Mouse (Mus musculus) heart, embryonic 11.5 days (tissue): ENCODE measurements around the gene Uba52. TPM values are rescaled to one million over a fixed set of nuclear protein-coding genes. Genes with fewer than 3 reads are reported as not detected.

Source experiments
- ATAC-seq: fragments of 200-750 bp; cut with Nextera tagmentation; replicated peaks from 2 replicates; pipeline ENCODE4 v1.8.0; 2017; ENCODE audit warnings: moderate library complexity; ENCODE audit not compliant: insufficient number of reproducible peaks, low FRiP score, low TSS enrichment
- H3K27ac ChIP-seq: fragments of 300-500 bp; sonication (generic); 2 replicates; pipeline ENCODE4 v1.5.1; 2014; ENCODE audit warnings: mild to moderate bottlenecking, low read depth, low read length
- H3K27me3 ChIP-seq: fragments of 300-500 bp; sonication (generic); 2 replicates; pipeline ENCODE4 v1.6.1; 2014; ENCODE audit warnings: mild to moderate bottlenecking, low read length, mixed read lengths; ENCODE audit not compliant: control insufficient read depth, insufficient read depth
- H3K36me3 ChIP-seq: fragments of 300-500 bp; sonication (generic); 2 replicates; pipeline ENCODE4 v1.6.1; 2014; ENCODE audit warnings: mild to moderate bottlenecking, low read length, moderate library complexity, mixed read lengths; ENCODE audit not compliant: control insufficient read depth, insufficient read depth
- H3K4me1 ChIP-seq: fragments of 300-500 bp; sonication (generic); 2 replicates; pipeline ENCODE4 v1.6.1; 2014; ENCODE audit warnings: low read length; ENCODE audit not compliant: control insufficient read depth, insufficient read depth
- H3K4me2 ChIP-seq: fragments of 300-500 bp; sonication (generic); 2 replicates; pipeline ENCODE4 v1.6.1; 2014; ENCODE audit warnings: mild to moderate bottlenecking, moderate library complexity
- H3K4me3 ChIP-seq: fragments of 300-500 bp; sonication (generic); 2 replicates; pipeline ENCODE4 v1.5.1; 2014; ENCODE audit warnings: low read depth, low read length
- H3K9ac ChIP-seq: fragments of 300-500 bp; sonication (generic); 2 replicates; pipeline ENCODE4 v1.6.1; 2014; ENCODE audit warnings: mild to moderate bottlenecking, low read depth, low read length, moderate library complexity
- H3K9me3 ChIP-seq: fragments of 300-500 bp; sonication (generic); replicated peaks from 2 replicates; pipeline ENCODE4 v1.6.1; 2016; ENCODE audit warnings: low read length; ENCODE audit not compliant: control insufficient read depth
- WGBS: fragments of 180-500 bp; shearing (Covaris S2); extraction: QIAGEN DNeasy Blood & Tissue Kit; methylation state at CpG from one replicate; pipeline ENCODE4 v1.1.7; 2014; ENCODE audit not compliant: insufficient replicate concordance; 5-methylcytosine and 5-hydroxymethylcytosine counted together
- polyA plus RNA-seq: library from polyadenylated mRNA; unstranded; fragments of >200 nt; fragmentation: Nextera tagmentation; extraction: Ambion mirVana; gene quantifications from 2 replicates; pipeline ENCODE4 v1.2.1, GENCODE M21; 2014

Uba52 gene
- polyA plus RNA-seq, 1 experiment from 2014 or later, result 827 TPM

- H3K4me2 ChIP-seq, result no peak overlapping the region
- H3K9me3 ChIP-seq, result no peaks in the 10 kb centered on the region
- peaks cover 46% of the 10 kb centered on the region for H3K4me1 ChIP-seq
- no peak for ATAC-seq
- H3K27ac ChIP-seq, result no peak overlapping the region
- H3K4me3 ChIP-seq, result no peak overlapping the region
- H3K27me3 ChIP-seq, result no peaks in the 10 kb centered on the region
- no peaks in the 10 kb centered on the region; the same call in 1 of the 2 replicates for H3K36me3 ChIP-seq
- no peak overlapping the region for H3K9ac ChIP-seq
- 93% methylated on average over 6 of the region's 6 CpGs for WGBS
Measured at GRCm38 (mm10) chr8:70464162-70464561, 46.4 kb downstream of the Uba52 start.

GRCm38 (mm10) chr8:70463306-70463705 lies 47.3 kb downstream of the Uba52 start:
- Histone ChIP-seq H3K4me2 (no peak overlapping the region), H3K9ac (no peak overlapping the region), H3K4me1 (peaks cover 38% of the 10 kb centered on the region), H3K27me3 (no peaks in the 10 kb centered on the region), H3K36me3 (no peaks in the 10 kb centered on the region; the same call in 1 of the 2 replicates), H3K4me3 (no peak overlapping the region), H3K9me3 (no peaks in the 10 kb centered on the region), H3K27ac (no peak overlapping the region)
- 71% methylated on average over 4 of the region's 4 CpGs for WGBS
- no peak for ATAC-seq

DNA sequence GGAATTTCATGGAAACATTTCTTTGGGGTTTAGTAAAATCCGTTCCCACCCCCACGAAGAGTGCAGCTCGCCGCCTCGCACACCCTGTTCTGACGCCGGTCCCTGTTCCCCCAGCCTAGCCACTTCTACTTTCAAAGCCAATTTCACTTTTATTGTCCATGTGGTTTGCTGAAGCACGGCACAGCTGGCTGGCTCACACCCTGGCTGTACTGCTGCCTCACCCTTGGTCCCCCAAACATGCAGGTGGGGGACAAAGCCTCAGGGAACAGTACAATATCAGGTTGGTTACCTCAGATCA lies 48.1 kb downstream of the Uba52 start:
- 90% methylated on average over 8 of the region's 8 CpGs for WGBS
- Histone ChIP-seq H3K4me1 (peaks cover 30% of the 10 kb centered on the region), H3K27me3 (no peaks in the 10 kb centered on the region), H3K4me2 (no peak overlapping the region), H3K36me3 (no peaks in the 10 kb centered on the region; the same call in 1 of the 2 replicates), H3K4me3 (no peak overlapping the region), H3K27ac (no peak overlapping the region), H3K9ac (no peak overlapping the region), H3K9me3 (no peaks in the 10 kb centered on the region)
- ATAC-seq, result no peak

DNA sequence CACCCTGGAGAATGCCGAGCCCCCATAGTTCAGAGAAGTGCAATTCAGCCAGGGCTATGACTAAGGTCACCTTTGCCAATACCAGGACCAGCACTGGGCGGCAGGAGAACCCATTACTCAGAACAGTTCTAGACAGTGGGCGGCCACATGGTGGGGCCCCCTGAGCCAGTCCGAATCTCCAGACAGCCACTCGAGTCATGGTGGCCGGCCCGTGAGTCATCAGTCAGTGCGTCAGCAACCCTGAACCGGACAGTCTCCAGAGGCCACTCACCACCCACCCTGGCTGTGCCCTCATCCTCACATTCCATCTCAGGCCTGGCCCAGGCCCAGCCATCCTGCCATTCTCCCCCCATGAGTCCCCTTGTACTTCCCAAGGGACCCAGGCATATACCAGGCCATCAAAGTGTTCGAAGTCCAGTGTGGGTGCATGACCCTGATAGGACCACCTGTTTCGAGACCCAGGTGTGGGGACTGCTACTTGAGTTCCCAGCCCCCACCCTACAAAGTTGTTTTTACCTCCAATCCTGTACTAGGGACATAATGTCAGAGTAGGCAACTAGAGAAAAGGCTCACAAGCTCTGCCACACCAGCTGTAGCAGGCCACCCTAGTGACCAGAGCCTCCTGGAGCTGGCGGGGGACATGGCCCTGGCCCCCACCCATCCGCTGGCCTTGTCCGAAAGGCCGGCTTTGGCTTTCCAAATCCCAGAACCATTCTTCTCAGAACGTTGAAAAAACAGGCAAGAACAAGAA lies 48.7 kb downstream of the Uba52 start:
- no peak overlapping the region for H3K27ac ChIP-seq

DNA sequence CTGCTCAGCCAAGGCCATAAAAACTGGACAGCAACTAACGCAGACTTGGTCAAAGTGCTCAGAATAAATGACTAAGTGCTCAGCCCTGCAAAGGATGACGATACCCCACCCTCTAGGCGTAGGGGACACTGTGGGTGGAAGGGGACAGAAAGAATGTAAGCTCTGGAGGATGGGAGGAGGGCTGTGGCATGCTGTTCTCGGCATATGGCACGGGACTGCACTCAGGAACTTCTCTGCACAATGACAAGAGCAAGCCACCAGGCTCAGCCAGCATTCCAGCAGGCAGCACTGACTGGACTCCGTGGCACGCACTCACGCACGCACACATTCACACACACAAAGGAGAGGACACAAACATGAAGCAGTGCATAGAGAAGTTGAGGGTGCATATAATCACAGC lies 50.0 kb downstream of the Uba52 start:
- Histone ChIP-seq H3K4me2 (no peak overlapping the region), H3K27me3 (no peaks in the 10 kb centered on the region), H3K4me1 (peaks cover 17% of the 10 kb centered on the region), H3K9me3 (no peaks in the 10 kb centered on the region), H3K27ac (no peak overlapping the region), H3K9ac (no peak overlapping the region), H3K36me3 (no peaks in the 10 kb centered on the region; the same call in 1 of the 2 replicates), H3K4me3 (no peak overlapping the region)
- ATAC-seq, result no peak
- 65% methylated on average over 9 of the region's 9 CpGs for WGBS

More for the DNA sequence above, 48.7 kb downstream of the Uba52 start:
- no peaks in the 10 kb centered on the region; the same call in 1 of the 2 replicates for H3K36me3 ChIP-seq
- peaks cover 25% of the 10 kb centered on the region for H3K4me1 ChIP-seq
- no peak; the same call in 1 of the 2 replicates for ATAC-seq
- no peaks in the 10 kb centered on the region for H3K9me3 ChIP-seq
- no peak overlapping the region for H3K4me3 ChIP-seq
- no peaks in the 10 kb centered on the region for H3K27me3 ChIP-seq
- WGBS, result 69% methylated on average over 16 of the region's 16 CpGs
- no peak overlapping the region for H3K4me2 ChIP-seq
- no peak overlapping the region for H3K9ac ChIP-seq

DNA sequence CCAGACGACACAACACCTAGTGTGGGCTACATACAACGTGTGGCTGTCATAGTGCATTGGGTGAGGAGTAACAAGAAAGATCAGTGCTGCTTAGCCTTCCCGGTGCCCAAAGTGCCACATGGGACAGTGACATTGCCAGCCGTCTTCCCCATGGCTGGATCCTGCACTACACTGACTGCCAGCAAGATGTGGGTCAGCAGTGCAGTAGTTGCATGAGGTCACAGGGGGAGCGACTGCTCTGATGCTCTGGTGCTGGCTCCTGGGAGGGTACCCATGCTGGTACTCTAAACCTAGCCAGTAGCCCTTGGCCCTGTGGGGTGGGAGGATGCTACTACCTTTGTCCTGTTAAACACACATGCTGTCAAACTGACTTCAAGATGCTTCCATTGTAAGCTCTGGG lies 50.4 kb downstream of the Uba52 start:
- no peaks in the 10 kb centered on the region for H3K9me3 ChIP-seq
- no peaks in the 10 kb centered on the region for H3K27me3 ChIP-seq
- ATAC-seq, result no peak
- no peak overlapping the region for H3K27ac ChIP-seq
- H3K36me3 ChIP-seq, result no peaks in the 10 kb centered on the region; the same call in 1 of the 2 replicates
- H3K4me3 ChIP-seq, result no peak overlapping the region
- peaks cover 17% of the 10 kb centered on the region for H3K4me1 ChIP-seq
- no peak overlapping the region for H3K9ac ChIP-seq
- H3K4me2 ChIP-seq, result no peak overlapping the region
- 88% methylated on average over 5 of the region's 5 CpGs for WGBS

DNA sequence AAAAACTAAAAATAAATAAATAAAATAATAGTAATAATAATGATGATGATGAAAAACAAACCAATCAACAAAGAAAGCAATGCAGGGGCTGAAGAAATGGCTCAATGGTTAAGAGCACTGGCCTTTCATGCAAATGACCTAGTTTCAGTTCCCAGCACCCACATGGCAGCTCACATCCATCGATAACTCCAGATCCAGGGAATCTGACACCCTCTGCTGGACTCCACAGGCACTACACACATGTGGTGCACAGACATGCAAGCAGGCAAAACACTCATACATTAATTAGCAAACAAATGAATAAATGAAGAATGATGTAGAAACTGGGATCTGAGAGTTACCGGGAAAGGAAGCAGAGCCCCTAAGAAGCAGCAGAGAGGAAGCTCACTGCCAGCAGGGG lies 51.0 kb downstream of the Uba52 start:
- 96% methylated on average over 2 of the region's 2 CpGs for WGBS
- H3K4me3 ChIP-seq, result no peak overlapping the region

GRCm38 (mm10) chr8:70458462-70458861 lies 52.1 kb downstream of the Uba52 start:
- no peaks in the 10 kb centered on the region; the same call in 1 of the 2 replicates for H3K36me3 ChIP-seq
- H3K4me3 ChIP-seq, result no peak overlapping the region
- no peak overlapping the region for H3K4me2 ChIP-seq
- no peak overlapping the region for H3K27ac ChIP-seq
- H3K4me1 ChIP-seq, result peaks cover 28% of the 10 kb centered on the region
- no peaks in the 10 kb centered on the region for H3K9me3 ChIP-seq
- WGBS, result 76% methylated on average over 3 of the region's 3 CpGs
- ATAC-seq, result no peak
- H3K27me3 ChIP-seq, result no peaks in the 10 kb centered on the region
- H3K9ac ChIP-seq, result no peak overlapping the region

More for the DNA sequence above, 51.0 kb downstream of the Uba52 start:
- no peaks in the 10 kb centered on the region for H3K9me3 ChIP-seq
- H3K36me3 ChIP-seq, result no peaks in the 10 kb centered on the region; the same call in 1 of the 2 replicates
- H3K27me3 ChIP-seq, result no peaks in the 10 kb centered on the region
- no peak overlapping the region for H3K27ac ChIP-seq
- no peak overlapping the region for H3K9ac ChIP-seq
- no peak for ATAC-seq
- no peak overlapping the region for H3K4me2 ChIP-seq
- H3K4me1 ChIP-seq, result peaks cover 18% of the 10 kb centered on the region
